Mouse (Mus musculus) lung, embryonic 16.5 days (tissue): Measurements from ENCODE around the gene Cyct. TPM values are rescaled to one million over a fixed set of nuclear protein-coding genes. Genes with fewer than 3 reads are reported as not detected.

Experiments
- ATAC-seq: fragments of 200-750 bp; cut with Nextera tagmentation; 2 replicates; pipeline ENCODE4 v1.8.0; 2017; ENCODE audit warnings: low read depth, mild to moderate bottlenecking, moderate library complexity
- H3K27ac ChIP-seq: fragments of 300-500 bp; sonication (generic); 2 replicates; pipeline ENCODE4 v1.5.1; 2014; ENCODE audit warnings: mild to moderate bottlenecking, control low read depth, low read length
- H3K27me3 ChIP-seq: fragments of 300-500 bp; sonication (generic); 2 replicates; pipeline ENCODE4 v1.6.1; 2014; ENCODE audit warnings: low read depth, low read length, mixed read lengths; ENCODE audit not compliant: control insufficient read depth, insufficient read depth
- H3K36me3 ChIP-seq: fragments of 300-500 bp; sonication (generic); 2 replicates; pipeline ENCODE4 v1.6.1; 2014; ENCODE audit warnings: low read length; ENCODE audit not compliant: control insufficient read depth, insufficient read depth
- H3K4me1 ChIP-seq: fragments of 300-500 bp; sonication (generic); replicated peaks from 2 replicates; pipeline ENCODE4 v1.6.1; 2014; ENCODE audit warnings: low read length, mixed read lengths; ENCODE audit not compliant: control insufficient read depth, insufficient read depth
- H3K4me2 ChIP-seq: fragments of 300-500 bp; sonication (generic); 2 replicates; pipeline ENCODE4 v1.6.1; 2014; ENCODE audit warnings: low read depth, low read length, control low read depth
- H3K4me3 ChIP-seq: fragments of 300-500 bp; sonication (generic); 2 replicates; pipeline ENCODE4 v1.5.1; 2014; ENCODE audit warnings: mild to moderate bottlenecking, low read length, control low read depth
- H3K9ac ChIP-seq: fragments of 300-500 bp; sonication (generic); 2 replicates; pipeline ENCODE4 v1.6.1; 2014; ENCODE audit warnings: low read length, control low read depth
- H3K9me3 ChIP-seq: fragments of 300-500 bp; sonication (generic); 2 replicates; pipeline ENCODE4 v1.6.1; 2016; ENCODE audit warnings: low read length; ENCODE audit not compliant: control insufficient read depth
- WGBS: fragments of 180-500 bp; shearing (Covaris S2); extraction: QIAGEN DNeasy Blood & Tissue Kit; methylation state at CpG from one replicate; pipeline ENCODE4 v1.1.7; 2014; 5-methylcytosine and 5-hydroxymethylcytosine counted together
- polyA plus RNA-seq: library from polyadenylated mRNA; unstranded; fragments of >200 nt; fragmentation: Nextera tagmentation; extraction: Ambion mirVana; gene quantifications from 2 replicates; pipeline ENCODE4 v1.2.1, GENCODE M21; 2015

Cyct gene
- not detected in 2 replicates for polyA plus RNA-seq

DNA sequence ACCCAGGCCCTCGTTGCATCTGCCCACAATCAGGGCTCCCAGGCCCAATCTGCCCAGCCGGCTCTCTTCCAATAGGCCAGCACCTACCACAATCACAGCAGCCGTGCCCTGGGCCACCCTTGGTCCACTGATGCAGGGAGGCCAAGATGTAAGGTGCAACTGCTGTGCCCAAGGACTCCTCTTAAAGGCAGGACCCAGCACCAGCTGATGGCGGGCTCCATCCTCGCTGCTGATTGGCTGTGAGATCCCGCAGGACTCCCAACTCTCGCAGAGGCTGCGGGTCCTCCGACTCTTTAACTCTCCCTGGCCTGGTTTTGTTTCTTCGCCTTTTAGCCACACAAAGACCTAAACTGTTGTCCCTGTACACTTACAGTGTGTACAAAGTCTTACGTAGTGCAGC lies at the start of gene Cyct:
TSS of gene Cyct (minus strand) at position 225 of the 400 bp plus-strand sequence.
- Histone ChIP-seq H3K36me3 (no peaks in the 10 kb centered on the region), H3K4me1 (no peaks in the 10 kb centered on the region), H3K9ac (no peak within 1 kb of the TSS), H3K9me3 (no peaks in the 10 kb centered on the region), H3K27me3 (no peaks in the 10 kb centered on the region), H3K4me2 (no peak within 1 kb of the TSS), H3K27ac (no peak within 1 kb of the TSS), H3K4me3 (no peak within 1 kb of the TSS)
- WGBS: 85% methylated on average over 11 of the region's 11 CpGs
- no peak for ATAC-seq

DNA sequence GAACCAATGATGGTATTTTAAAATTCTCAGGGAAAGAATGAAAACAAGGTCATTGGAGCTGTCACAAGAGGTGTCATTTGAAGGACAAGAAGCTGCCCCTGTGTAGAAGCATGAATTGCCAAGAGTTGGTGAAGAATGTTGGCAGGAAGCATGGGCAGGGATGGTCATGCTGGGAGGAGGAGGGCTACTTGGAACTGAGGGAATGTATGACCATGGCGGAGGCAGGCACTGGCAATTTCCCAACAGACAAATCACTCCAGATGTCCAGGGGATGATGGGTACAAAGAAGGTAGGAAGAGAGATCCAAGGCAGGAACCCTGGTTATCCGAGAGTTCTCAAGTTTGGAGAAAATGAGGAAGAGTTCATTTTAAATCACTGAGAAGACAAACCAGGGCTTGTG lies 49.7 kb upstream of the Cyct start:
- no peak overlapping the region for H3K27ac ChIP-seq
- peaks cover 4% of the 10 kb centered on the region; the same call in 1 of the 2 replicates for H3K4me1 ChIP-seq
- H3K4me2 ChIP-seq: no peak overlapping the region
- H3K4me3 ChIP-seq: no peak overlapping the region
- no peaks in the 10 kb centered on the region for H3K9me3 ChIP-seq
- H3K27me3 ChIP-seq: no peaks in the 10 kb centered on the region; the same call in 1 of the 2 replicates
- H3K36me3 ChIP-seq: no peaks in the 10 kb centered on the region
- no peak for ATAC-seq
- no peak overlapping the region for H3K9ac ChIP-seq
- 79% methylated on average over 2 of the region's 2 CpGs for WGBS

DNA sequence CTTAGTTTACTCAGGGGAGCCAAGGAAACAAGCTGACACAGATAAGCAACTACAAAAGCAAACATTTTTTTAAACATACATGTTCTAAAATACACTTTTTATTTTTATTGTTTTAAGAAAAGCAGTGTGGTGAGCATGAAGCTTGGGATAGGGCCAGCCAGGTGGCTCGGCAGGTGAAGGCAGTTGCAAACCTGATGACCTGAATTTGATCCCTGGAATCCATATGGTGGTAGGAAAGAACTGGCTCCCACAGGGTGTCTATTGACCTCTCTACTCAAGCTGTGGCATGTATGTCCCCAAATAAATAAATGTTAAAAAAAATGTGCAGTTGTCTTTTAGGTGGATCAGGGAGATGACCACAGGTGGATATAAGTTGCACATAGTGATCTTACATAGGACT lies 49.3 kb upstream of the Cyct start:
- Histone ChIP-seq H3K4me2 (no peak overlapping the region), H3K9me3 (no peaks in the 10 kb centered on the region), H3K27me3 (no peaks in the 10 kb centered on the region; the same call in none of the 2 replicates), H3K36me3 (no peaks in the 10 kb centered on the region), H3K4me1 (peaks cover 4% of the 10 kb centered on the region; the same call in 1 of the 2 replicates), H3K4me3 (no peak overlapping the region), H3K27ac (no peak overlapping the region), H3K9ac (no peak overlapping the region)
- 54% methylated on average over 1 of the region's 1 CpGs for WGBS
- no peak for ATAC-seq

DNA sequence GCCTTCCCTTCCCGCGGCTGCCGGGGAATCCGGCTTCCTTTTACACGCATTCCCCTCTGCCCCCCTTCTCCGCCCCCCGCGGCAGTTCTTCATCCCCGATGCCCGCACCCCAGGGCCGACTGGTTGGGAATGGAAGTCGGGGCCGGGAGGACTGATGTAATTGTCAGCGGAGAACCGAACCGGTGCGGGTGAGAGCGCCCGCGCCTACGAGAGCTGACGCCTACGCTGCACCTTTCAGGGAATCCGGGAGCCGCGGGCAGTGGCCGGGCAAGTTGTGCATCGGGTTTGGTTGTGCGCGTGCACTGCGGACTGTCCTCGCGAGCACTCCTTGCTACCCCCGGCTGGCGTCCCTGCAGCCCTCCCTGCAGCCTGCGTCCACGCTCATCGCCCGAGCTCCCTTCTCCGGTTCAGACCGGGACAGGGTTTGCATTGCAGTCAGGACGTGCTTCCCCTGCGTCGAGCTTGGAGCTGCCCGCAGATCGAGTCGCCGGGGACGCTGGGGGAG lies 46.7 kb upstream of the Cyct start:
- Histone ChIP-seq H3K27me3 (peaks cover 3% of the 10 kb centered on the region), H3K36me3 (no peaks in the 10 kb centered on the region), H3K27ac (peak overlapping the region; percentile 38), H3K4me2 (peak overlapping the region; percentile 60), H3K4me3 (peak overlapping the region; percentile 95), H3K4me1 (peaks cover 4% of the 10 kb centered on the region; the same call in 1 of the 2 replicates), H3K9me3 (no peaks in the 10 kb centered on the region), H3K9ac (peak overlapping the region; percentile 91)
- under 1% methylated on average over 45 of the region's 49 CpGs for WGBS
- peak; percentile 61 for ATAC-seq

DNA sequence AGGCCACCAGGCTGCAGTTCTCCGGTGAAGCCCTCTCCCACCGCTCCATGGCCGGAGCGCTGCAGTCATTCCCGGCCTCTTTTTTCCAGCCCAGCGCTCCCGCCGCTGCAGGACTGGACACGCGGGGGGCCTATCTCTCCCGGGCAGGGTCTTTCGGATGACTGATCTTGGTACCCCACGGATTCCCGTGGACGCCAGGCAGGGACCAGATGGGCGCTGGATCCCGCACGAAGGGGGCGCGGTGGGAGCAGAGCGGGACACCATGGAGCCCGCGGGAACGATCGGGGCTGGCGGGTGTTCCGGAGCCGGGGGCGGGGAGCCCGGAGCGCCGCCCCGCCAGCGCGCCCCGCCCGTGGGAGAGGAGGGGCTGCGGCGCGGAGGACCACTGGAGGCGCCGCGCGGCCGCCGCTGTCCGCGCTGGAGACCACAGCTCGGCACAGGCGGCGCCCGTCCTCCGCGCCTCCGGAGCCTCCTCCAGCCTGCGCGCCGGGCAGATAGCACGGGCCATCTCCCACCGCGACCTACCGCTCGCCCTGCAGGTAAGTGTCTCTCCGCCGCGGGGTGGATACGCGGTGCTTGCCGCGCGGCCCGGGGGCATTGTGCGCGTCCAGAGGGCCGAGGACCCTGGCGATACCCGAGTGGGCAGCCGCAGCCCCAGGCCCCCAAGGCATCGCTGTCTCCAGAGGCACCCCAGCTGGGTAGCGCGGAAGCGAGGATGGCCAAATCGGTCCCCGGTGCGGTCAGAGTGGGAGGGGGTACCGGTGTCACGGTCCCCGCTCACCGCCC lies 46.1 kb upstream of the Cyct start, which contains the start of gene Osbpl6:
TSS of gene Osbpl6 (plus strand) at position 358 of the 786 bp plus-strand sequence.
- ATAC-seq: peak; percentile 96
- peaks cover 4% of the 10 kb centered on the region; the same call in 1 of the 2 replicates for H3K4me1 ChIP-seq
- H3K27ac ChIP-seq: peak within 1 kb of the TSS; percentile 72
- H3K36me3 ChIP-seq: no peaks in the 10 kb centered on the region
- H3K4me3 ChIP-seq: peak within 1 kb of the TSS; percentile 95
- H3K9ac ChIP-seq: peak within 1 kb of the TSS; percentile 91
- under 1% methylated on average over 66 of the region's 89 CpGs for WGBS
- peaks cover 3% of the 10 kb centered on the region for H3K27me3 ChIP-seq
- peak within 1 kb of the TSS; percentile 60 for H3K4me2 ChIP-seq
- H3K9me3 ChIP-seq: no peaks in the 10 kb centered on the region

DNA sequence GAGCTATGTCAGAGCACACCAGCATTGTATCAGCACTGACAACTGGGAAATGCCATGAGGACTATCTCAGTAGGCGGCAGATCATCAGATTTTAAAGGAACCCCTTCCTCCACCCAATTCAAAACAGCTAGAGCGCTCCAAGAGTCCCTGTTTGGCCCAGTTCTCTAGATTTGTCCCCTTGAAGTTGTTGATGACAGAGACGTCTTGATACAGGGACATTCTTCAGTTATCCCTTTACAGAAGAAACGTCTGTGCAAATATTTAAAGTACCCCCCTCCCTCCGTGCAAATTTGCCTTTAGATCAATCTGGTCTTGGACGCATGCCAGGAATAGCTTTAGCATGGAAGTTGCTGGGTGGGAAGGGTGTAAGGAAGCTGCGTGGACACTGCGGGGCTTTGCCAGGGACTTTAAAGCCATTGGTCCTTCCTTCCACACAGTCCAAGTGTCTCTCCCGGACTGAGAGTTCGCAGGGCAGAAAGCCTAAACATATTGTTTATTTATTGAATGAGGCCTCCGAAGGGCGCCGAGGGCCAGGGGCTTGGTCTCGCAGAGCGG lies 45.4 kb upstream of the Cyct start:
- peak; percentile 55 for ATAC-seq
- H3K27ac ChIP-seq: peak overlapping the region; percentile 72
- 2% methylated on average over 15 of the region's 15 CpGs for WGBS
- H3K9me3 ChIP-seq: no peaks in the 10 kb centered on the region
- H3K4me1 ChIP-seq: peaks cover 4% of the 10 kb centered on the region; the same call in 1 of the 2 replicates
- H3K9ac ChIP-seq: peak overlapping the region; percentile 91
- H3K4me3 ChIP-seq: peak overlapping the region; percentile 95
- peaks cover 3% of the 10 kb centered on the region for H3K27me3 ChIP-seq
- no peaks in the 10 kb centered on the region for H3K36me3 ChIP-seq
- peak overlapping the region; percentile 60 for H3K4me2 ChIP-seq

DNA sequence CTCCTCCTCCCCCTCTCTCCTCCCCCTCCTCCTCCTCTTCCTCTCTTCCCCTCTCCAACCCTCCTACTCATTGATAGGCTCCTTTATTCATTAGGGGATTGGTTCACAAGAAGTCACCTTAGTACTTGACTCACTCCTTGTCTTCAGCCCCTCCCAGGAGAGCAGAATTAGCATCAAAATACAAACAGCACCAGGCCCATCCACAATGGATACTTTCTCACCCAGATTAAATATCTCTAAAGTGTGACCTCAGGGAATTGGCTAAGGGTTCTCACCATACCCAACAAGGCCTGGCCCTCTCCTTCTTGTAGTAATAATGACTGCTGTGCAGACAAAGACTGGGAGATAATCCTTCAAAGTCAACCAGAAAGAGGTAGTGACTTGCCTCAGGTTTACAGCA lies 39.9 kb upstream of the Cyct start:
- Histone ChIP-seq H3K36me3 (no peaks in the 10 kb centered on the region), H3K4me3 (no peak overlapping the region), H3K4me2 (no peak overlapping the region), H3K27me3 (peaks cover 3% of the 10 kb centered on the region), H3K27ac (no peak overlapping the region), H3K9ac (no peak overlapping the region), H3K4me1 (peaks cover under 1% of the 10 kb centered on the region; the same call in 1 of the 2 replicates), H3K9me3 (no peaks in the 10 kb centered on the region)
- no peak for ATAC-seq

DNA sequence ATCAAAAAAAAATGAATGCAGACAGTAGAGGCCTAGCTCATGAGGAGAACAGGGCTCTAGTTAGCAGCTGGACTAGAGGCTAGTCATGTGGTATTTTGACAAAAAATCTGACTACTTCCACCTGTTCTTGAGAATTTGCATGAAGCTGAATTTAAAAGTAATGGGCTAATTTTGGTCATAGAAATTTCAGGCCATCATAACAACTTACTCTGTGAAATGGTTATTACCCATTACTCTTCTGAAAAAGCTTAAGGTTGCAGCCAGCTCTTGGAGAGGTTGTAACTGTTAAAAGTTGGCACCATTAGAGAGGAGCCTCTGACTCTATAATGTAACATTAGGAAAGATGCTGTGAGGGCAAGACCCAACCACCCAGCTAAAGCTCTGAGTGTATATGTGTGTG lies 26.3 kb upstream of the Cyct start:
- Histone ChIP-seq H3K36me3 (peaks cover 4% of the 10 kb centered on the region), H3K9me3 (no peaks in the 10 kb centered on the region), H3K4me2 (no peak overlapping the region), H3K9ac (no peak overlapping the region), H3K4me3 (no peak overlapping the region), H3K27ac (no peak overlapping the region), H3K4me1 (no peaks in the 10 kb centered on the region), H3K27me3 (no peaks in the 10 kb centered on the region)
- ATAC-seq: no peak

DNA sequence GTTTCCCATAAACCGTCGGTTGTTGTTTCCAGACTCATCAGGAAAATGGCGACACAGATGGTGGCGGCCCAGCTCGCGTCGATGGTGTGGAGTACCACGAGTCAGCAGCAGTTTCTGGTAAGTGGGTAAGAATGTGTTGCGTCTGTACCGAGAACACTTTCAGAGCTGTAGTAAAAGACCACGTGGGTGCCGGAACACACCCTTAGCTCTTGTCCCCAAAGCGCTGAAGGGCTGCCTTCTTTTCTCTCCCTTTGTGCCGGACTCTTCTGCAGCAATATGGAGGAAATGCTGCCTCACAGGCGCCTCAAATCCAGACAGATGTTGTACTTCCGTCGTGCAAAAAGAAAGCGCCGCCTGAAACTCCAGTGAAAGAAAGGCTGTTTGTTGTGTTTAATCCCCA lies 18.4 kb upstream of the Cyct start:
- WGBS: 91% methylated on average over 19 of the region's 19 CpGs
- Histone ChIP-seq H3K27me3 (no peaks in the 10 kb centered on the region), H3K9me3 (no peaks in the 10 kb centered on the region), H3K27ac (no peak overlapping the region), H3K9ac (no peak overlapping the region), H3K36me3 (peaks cover 35% of the 10 kb centered on the region), H3K4me3 (no peak overlapping the region), H3K4me1 (no peaks in the 10 kb centered on the region), H3K4me2 (no peak overlapping the region)
- no peak for ATAC-seq
